Mouse (Mus musculus) monocyte, adult 2 months (primary cell): Measurements from ENCODE around the gene Gigyf1.

Source experiments
- DNase-seq, 2 experiments: peaks; one replicate each; pipeline ENCODE4 v3.0.0; 2022; ENCODE audit warnings: low spot score in 2 of 2, low read depth in 1 of 2

Gene Gigyf1

GRCm38 (mm10) chr5:137533117-137533827, 14.9 kb downstream of the Gigyf1 start, which contains the start of the genes Epo and Gnb2:
TSS of gene Epo (minus strand) at chr5:137533242.
TSS of gene Gnb2 (minus strand) at chr5:137533510.
- DNase-seq: peak; percentile 93 to 95

DNA sequence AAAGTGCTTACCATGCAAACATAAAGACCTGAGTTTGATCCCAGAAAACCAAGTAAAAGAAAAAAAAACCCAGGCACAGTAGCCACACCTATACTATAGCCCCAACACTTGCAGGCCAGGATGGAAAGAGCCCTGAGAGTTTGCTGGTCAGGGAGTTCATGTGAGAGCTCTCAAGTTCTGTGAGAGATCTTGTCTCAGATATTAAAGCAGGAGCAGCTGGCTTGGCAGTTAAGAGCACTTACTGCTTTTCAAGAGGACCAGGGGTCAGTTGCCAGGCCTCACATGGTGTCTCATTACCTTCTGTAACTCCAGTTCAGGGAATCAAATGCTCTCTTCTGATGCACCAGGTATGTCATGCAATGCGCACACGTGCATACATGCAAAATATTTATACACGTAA, 16.4 kb downstream of the Gigyf1 start:
- no peak for DNase-seq

- DNase-seq: no peak
Measured at GRCm38 (mm10) chr5:137535318-137535717, 17.0 kb downstream of the Gigyf1 start.

- DNase-seq: no peak
Measured at GRCm38 (mm10) chr5:137537461-137537860, 19.1 kb downstream of the Gigyf1 start.

- no peak for DNase-seq
Measured at GRCm38 (mm10) chr5:137539291-137539801, 21.0 kb downstream of the Gigyf1 start.

DNA sequence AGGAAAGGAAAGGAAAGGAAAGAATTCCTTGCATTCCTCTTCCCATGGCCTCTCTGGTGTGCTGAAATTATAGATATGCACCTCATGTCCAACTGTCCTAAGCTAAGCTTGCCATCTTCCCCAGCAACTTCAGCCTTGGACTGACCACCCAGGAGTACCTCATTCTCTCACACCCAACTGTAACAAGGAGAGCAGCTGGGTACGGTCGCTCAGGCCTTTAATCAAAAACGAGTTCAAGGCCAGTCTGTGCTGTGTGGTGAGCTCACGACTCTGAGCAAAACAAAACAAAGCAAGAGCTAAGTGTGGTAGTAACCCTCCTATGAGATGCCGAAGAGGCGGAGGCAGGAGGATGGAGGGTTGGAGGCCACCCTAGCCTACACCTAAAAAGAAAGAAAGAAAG, 22.6 kb downstream of the Gigyf1 start:
- DNase-seq: no peak

DNA sequence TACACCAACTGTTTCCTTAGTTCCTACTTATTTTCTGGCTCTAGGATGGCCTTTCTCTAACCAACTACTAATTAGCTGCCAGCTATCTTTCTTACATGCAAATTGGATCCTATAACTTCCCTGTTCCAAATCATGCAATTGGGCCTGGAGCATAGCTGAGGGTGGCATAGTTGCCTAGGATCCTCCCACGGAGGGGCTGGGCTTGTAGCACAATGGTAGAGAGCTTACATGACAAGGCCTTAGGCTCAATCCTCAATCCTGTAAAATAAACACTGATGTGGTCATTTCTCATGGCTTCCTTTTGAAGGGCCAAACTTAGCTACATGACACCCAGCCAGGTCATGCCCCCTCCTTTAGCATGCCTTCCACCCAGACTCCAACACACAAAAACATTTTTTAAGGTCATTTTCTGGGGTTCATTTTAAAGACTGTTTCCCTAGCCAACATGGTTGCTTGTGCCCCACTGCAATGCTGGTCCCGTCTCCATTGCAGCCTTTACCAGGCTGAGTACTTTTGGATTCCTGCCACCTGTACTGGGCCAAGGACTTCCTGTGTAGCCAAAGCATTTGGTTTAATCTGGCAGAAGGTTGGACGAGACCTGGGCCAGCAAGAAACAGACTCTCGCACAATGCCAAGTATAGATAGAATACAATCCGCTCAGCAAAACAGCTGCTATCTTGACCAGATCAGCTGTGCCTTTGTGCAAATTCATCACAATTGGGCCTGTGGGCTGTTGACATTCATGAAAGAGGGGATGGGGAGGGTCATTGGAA, 23.6 kb downstream of the Gigyf1 start:
- no peak for DNase-seq

- DNase-seq: no peak
Measured at GRCm38 (mm10) chr5:137544926-137545325, 26.6 kb downstream of the Gigyf1 start.

DNA sequence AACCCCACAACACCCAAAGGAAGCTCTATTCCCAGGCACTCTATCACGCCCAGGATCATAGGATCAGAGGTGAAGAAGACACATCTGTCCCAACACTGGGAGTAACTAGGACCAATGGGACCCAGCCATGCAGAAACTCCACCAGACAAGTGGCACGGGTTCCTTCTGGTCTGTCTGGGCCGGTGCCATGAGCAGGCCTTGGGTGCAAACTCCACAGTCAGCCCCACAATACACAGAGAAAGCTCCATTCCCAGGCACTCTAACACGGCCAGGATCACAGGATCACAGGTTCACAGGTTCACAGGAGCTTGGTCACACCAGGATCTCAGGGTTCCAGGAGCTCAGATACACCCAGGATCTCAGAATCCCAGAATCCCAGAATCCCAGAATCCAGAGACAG, 27.2 kb downstream of the Gigyf1 start:
- DNase-seq: no peak

- no peak for DNase-seq
Measured at GRCm38 (mm10) chr5:137549840-137550239, 31.5 kb downstream of the Gigyf1 start.

DNA sequence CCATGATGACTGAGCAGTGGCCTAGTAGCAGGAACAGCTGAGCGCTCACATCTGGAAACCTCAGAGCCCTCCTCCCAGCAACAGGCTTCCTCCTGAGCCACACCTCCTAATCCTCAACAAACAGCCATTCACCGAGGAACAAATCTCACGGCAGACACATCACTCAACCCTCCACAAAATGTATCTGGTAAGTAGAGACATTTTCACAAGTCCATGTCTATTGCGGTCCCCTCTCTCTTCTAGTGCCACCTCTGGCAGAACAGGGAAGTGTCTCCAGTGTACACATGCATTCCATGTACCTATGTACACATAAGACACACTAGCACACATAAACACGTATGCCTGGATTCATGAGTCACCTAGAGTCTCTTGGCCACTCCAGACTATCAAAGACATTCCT, 32.8 kb downstream of the Gigyf1 start:
- no peak for DNase-seq

DNA sequence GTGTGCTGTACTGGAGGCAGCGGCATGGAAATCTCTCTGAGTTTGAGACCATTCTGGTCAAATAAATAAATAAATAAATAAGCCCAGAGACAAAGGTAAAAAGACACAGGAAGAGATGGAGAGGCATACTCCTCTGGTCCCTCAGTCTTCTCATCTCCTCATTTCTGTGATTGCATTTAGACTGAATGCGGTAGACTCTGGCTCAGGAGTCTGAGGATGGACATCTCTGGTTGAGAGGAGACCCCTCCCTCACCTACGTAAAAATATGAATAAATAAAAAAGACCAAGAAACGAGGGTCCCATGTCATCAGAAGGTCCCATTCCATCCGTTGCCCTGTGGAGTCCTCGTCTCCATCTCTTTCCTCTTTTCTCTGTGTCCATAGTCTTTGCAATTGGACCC, 34.7 kb downstream of the Gigyf1 start:
- no peak for DNase-seq

DNA sequence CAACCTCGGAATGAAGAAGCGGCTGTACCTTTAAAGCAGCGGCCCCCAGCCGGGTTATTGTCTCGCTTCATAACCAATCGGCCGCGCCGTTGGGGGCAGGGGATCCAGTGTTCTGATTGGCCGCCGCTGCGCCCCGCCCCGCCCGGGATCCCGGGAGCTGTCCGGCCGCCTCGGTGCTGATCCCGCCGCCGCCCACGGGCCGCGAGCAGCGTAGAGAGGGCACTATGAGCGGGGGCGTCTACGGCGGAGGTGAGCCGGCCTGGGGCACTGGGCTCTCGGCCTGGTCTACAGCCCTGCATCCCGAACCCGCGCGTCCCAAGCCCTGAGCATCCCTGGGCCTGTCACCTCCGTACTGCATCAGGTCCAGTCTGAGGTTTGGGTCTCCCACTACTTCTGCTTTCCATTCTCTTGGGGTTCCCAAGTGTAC, 35.1 kb downstream of the Gigyf1 start, which contains the start of gene Actl6b:
TSS of gene Actl6b (plus strand) at position 107 of the 427 bp plus-strand sequence.
- DNase-seq: no peak

GRCm38 (mm10) chr5:137553898-137554297, 35.5 kb downstream of the Gigyf1 start:
- DNase-seq: no peak

- DNase-seq: no peak
Measured at GRCm38 (mm10) chr5:137561556-137561955, 43.2 kb downstream of the Gigyf1 start.

- DNase-seq: no peak
Measured at GRCm38 (mm10) chr5:137562965-137563364, 44.6 kb downstream of the Gigyf1 start.

GRCm38 (mm10) chr5:137565744-137566143, 47.4 kb downstream of the Gigyf1 start:
- DNase-seq: no peak

- DNase-seq: no peak
Measured at GRCm38 (mm10) chr5:137566416-137566815, 48.1 kb downstream of the Gigyf1 start.

DNA sequence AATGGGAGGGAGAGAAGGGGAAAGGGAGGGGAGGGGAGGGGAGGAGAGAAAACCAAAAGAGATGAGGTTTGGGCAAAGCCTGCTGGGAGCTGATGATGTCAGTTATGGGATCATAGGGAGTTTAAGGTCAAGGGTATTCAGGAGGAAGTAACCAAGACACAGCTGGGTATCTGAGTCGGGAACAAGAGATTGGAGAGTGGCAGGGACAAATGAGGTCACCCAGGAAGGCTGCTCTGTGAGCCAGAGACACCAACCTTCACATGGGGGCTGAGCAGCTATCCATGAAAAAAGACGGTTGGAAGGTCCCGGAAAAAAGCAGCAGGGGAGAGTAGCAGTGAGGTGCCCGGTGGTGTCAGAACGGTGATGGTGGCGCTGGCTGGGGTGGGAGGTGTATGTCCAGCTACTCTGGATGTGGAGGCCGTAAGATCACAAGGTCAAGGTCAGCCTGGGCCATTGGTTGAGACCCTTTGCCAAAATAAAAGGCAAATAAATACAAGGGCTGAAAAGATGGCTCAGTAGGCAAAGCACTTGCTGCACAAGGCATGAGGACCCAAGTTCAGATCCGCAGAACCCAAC, 50.0 kb downstream of the Gigyf1 start:
- DNase-seq: no peak

DNA sequence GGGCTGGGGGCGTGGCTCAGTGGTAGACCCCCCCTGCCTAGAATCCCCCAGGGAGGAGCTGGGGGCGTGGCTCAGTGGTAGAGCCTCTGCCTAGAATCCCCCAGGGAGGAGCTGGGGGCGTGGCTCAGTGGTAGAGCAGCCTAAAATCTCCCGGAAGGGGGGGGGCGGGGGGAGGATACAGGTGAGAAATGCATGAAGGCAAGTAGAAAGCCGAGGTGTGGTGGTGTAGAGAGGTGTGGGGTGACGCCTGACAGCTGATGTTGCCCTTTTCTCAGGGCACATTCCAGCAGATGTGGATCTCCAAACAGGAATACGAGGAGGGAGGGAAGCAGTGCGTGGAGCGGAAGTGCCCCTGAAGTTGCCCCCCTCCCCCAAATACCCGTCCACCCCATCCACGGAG, 50.7 kb downstream of the Gigyf1 start:
- DNase-seq: no peak

GRCm38 (mm10) chr5:137569665-137570064, 51.3 kb downstream of the Gigyf1 start, which contains the start of gene Tfr2:
TSS of gene Tfr2 (plus strand) at chr5:137569840.
- peak in 1 of 2 experiments; percentile 21 for DNase-seq

DNA sequence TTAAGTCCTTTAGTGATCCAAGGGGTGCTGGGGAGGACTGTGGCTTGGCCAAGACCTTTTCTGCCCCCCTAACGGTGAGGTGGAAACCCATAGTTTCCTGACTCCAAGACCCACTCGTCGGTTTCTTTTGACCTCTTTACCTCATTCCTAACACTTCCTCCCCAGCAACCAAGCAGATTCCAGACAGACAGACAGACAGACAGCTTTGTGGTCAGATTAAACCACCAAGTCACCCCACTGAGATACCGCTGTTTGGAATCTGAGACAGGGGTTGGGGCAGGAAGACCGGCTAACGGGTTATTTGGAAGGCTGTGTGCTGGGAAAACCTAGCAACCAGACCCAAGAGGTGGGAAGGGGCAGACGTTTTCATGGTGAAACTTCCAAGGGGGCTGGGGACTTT, 51.8 kb downstream of the Gigyf1 start:
- DNase-seq: no peak
